Mouse (Mus musculus) MEL (cell line): ENCODE results near the gene 0610012G03Rik. TPM values are rescaled to one million over a fixed set of nuclear protein-coding genes. Genes with fewer than 3 reads are reported as not detected.

Experiments
- DNase-seq: peaks from one replicate; pipeline ENCODE4 v3.0.0; 2011; ENCODE audit warnings: low read depth, low spot score
- H3K27ac ChIP-seq: 2 replicates; pipeline ENCODE4 v1.5.1; 2012; ENCODE audit warnings: low read depth, mild to moderate bottlenecking, control low read depth, low read length, moderate library complexity; ENCODE audit not compliant: control insufficient read depth
- H3K27me3 ChIP-seq, 2 experiments: fragments of 150-350 bp in 1 of 2; sonication (generic) in 1 of 2; 2 replicates each; pipeline ENCODE4 v1.6.1; 2012; ENCODE audit warnings: low read length in 2 of 2, mild to moderate bottlenecking in 2 of 2, improper control_type of control experiment in 1 of 2, moderate library complexity in 1 of 2; ENCODE audit not compliant: insufficient read depth in 2 of 2, control insufficient read depth in 1 of 2
- H3K36me3 ChIP-seq, 2 experiments: 2 replicates each; pipeline ENCODE4 v1.6.1; 2012 to 2014; ENCODE audit warnings: low read length in 2 of 2, improper control_type of control experiment in 1 of 2, inconsistent platforms in 1 of 2, mild to moderate bottlenecking in 1 of 2; ENCODE audit not compliant: insufficient read depth in 2 of 2, control insufficient read depth in 1 of 2
- H3K4me1 ChIP-seq, 2 experiments: fragments of 150-350 bp in 1 of 2; sonication (generic) in 1 of 2; 2 replicates each; pipeline ENCODE4 v1.6.1; 2012; ENCODE audit warnings: low read length in 2 of 2, improper control_type of control experiment in 1 of 2, mild to moderate bottlenecking in 1 of 2; ENCODE audit not compliant: insufficient read depth in 2 of 2, control insufficient read depth in 1 of 2
- H3K4me3 ChIP-seq, 2 experiments: fragments of 150-350 bp in 1 of 2; sonication (generic) in 1 of 2; 2 replicates each; pipeline ENCODE4 v1.5.1; 2012; ENCODE audit warnings: low read depth in 2 of 2, low read length in 2 of 2, mild to moderate bottlenecking in 2 of 2, moderate library complexity in 2 of 2, control low read depth in 1 of 2, improper control_type of control experiment in 1 of 2; ENCODE audit not compliant: control insufficient read depth in 1 of 2, insufficient read depth in 1 of 2
- H3K79me2 ChIP-seq: 2 replicates; pipeline ENCODE4 v1.6.1; 2012; ENCODE audit warnings: mild to moderate bottlenecking, low read length, moderate library complexity; ENCODE audit not compliant: control insufficient read depth, poor library complexity, insufficient read depth
- H3K9ac ChIP-seq: 2 replicates; pipeline ENCODE4 v1.6.1; 2012; ENCODE audit warnings: low read depth, mild to moderate bottlenecking, control low read depth, low read length, moderate library complexity; ENCODE audit not compliant: control insufficient read depth, poor library complexity, severe bottlenecking
- H3K9me3 ChIP-seq: fragments of 150-350 bp; sonication (generic); replicated peaks from 2 replicates; pipeline ENCODE4 v1.6.1; 2012; ENCODE audit warnings: mild to moderate bottlenecking, low read length, improper control_type of control experiment, moderate library complexity; ENCODE audit not compliant: insufficient read depth
- BHLHE40 ChIP-seq: IDR thresholded peaks from 2 replicates; pipeline ENCODE4 v1.6.1; 2012; ENCODE audit warnings: low read depth, mild to moderate bottlenecking, inconsistent platforms, low read length, improper control_type of control experiment, borderline replicate concordance
- CHD1 ChIP-seq: IDR thresholded peaks from 2 replicates; pipeline ENCODE4 v1.6.1; 2012; ENCODE audit warnings: low read depth, mild to moderate bottlenecking, inconsistent platforms, low read length, improper control_type of control experiment
- CHD2 ChIP-seq: IDR thresholded peaks from 2 replicates; pipeline ENCODE4 v1.6.1; 2011; ENCODE audit warnings: low read length, improper control_type of control experiment
- EP300 ChIP-seq, 2 experiments: IDR thresholded peaks; 2 replicates each; pipeline ENCODE4 v1.6.1; 2011; ENCODE audit warnings: improper control_type of control experiment in 2 of 2, low read length in 2 of 2, low read depth in 1 of 2, mild to moderate bottlenecking in 1 of 2
- ETS1 ChIP-seq: IDR thresholded peaks from 2 replicates; pipeline ENCODE4 v1.6.1; 2012; ENCODE audit warnings: low read depth, mild to moderate bottlenecking, inconsistent platforms, low read length, improper control_type of control experiment, moderate library complexity
- GATA1 ChIP-seq: IDR thresholded peaks from 2 replicates; pipeline ENCODE4 v1.6.1; 2011; ENCODE audit warnings: low read depth, low read length, improper control_type of control experiment
- JUND ChIP-seq: IDR thresholded peaks from 2 replicates; pipeline ENCODE4 v1.6.1; 2011; ENCODE audit warnings: low read depth, mild to moderate bottlenecking, improper control_type of control experiment, low read length
- KAT2A ChIP-seq: conservative IDR thresholded peaks from 2 replicates; pipeline ENCODE4 v1.6.1; 2012; ENCODE audit warnings: low read depth, low read length, improper control_type of control experiment, inconsistent platforms
- MAFK ChIP-seq: IDR thresholded peaks from 2 replicates; pipeline ENCODE4 v1.6.1; 2011; ENCODE audit warnings: low read depth, mild to moderate bottlenecking, low read length, improper control_type of control experiment, borderline replicate concordance
- MAX ChIP-seq: IDR thresholded peaks from 2 replicates; pipeline ENCODE4 v1.6.1; 2011; ENCODE audit warnings: low read length, improper control_type of control experiment
- MAZ ChIP-seq: IDR thresholded peaks from 2 replicates; pipeline ENCODE4 v1.6.1; 2012; ENCODE audit warnings: low read depth, mild to moderate bottlenecking, inconsistent platforms, low read length, improper control_type of control experiment
- MEF2A ChIP-seq: IDR thresholded peaks from 2 replicates; pipeline ENCODE4 v1.6.1; 2014; ENCODE audit warnings: low read depth, mild to moderate bottlenecking, inconsistent platforms, low read length, improper control_type of control experiment; ENCODE audit not compliant: poor library complexity, insufficient replicate concordance, severe bottlenecking; ENCODE audit errors: extremely low read depth
- MYB ChIP-seq: IDR thresholded peaks from 2 replicates; pipeline ENCODE4 v1.6.1; 2011; ENCODE audit warnings: mild to moderate bottlenecking, low read depth, low read length, improper control_type of control experiment
- MYC ChIP-seq: IDR thresholded peaks from 2 replicates; pipeline ENCODE4 v1.6.1; 2011; ENCODE audit warnings: low read depth, mild to moderate bottlenecking, low read length, improper control_type of control experiment, moderate library complexity
- NELFE ChIP-seq: IDR thresholded peaks from 2 replicates; pipeline ENCODE4 v1.6.1; 2011; ENCODE audit warnings: low read depth, low read length, improper control_type of control experiment
- NRF1 ChIP-seq: IDR thresholded peaks from 2 replicates; pipeline ENCODE4 v1.6.1; 2014; ENCODE audit warnings: low read depth, mild to moderate bottlenecking, inconsistent platforms, low read length, improper control_type of control experiment, moderate library complexity; ENCODE audit not compliant: poor library complexity, insufficient read depth, severe bottlenecking
- POLR2AphosphoS5 ChIP-seq: IDR thresholded peaks from 2 replicates; pipeline ENCODE4 v1.6.1; 2012; ENCODE audit warnings: low read depth, borderline replicate concordance, mild to moderate bottlenecking, inconsistent platforms, low read length, moderate library complexity, mixed read lengths
- RAD21 ChIP-seq: IDR thresholded peaks from 2 replicates; pipeline ENCODE4 v1.6.1; 2011; ENCODE audit warnings: mild to moderate bottlenecking, low read depth, low read length, improper control_type of control experiment
- RCOR1 ChIP-seq: IDR thresholded peaks from 2 replicates; pipeline ENCODE4 v1.6.1; 2012; ENCODE audit warnings: low read depth, mild to moderate bottlenecking, inconsistent platforms, low read length, improper control_type of control experiment
- SMC3 ChIP-seq: IDR thresholded peaks from 2 replicates; pipeline ENCODE4 v1.6.1; 2011; ENCODE audit warnings: low read depth, low read length, improper control_type of control experiment
- TAL1 ChIP-seq: IDR thresholded peaks from 2 replicates; pipeline ENCODE4 v1.6.1; 2012; ENCODE audit warnings: mild to moderate bottlenecking, inconsistent platforms, low read length, moderate library complexity, mixed read lengths
- TBP ChIP-seq: IDR thresholded peaks from 2 replicates; pipeline ENCODE4 v1.8.0; 2011; ENCODE audit warnings: low read depth, low read length, improper control_type of control experiment
- TCF12 ChIP-seq: IDR thresholded peaks from 2 replicates; pipeline ENCODE4 v1.6.1; 2014; ENCODE audit warnings: low read depth, mild to moderate bottlenecking, inconsistent platforms, low read length, improper control_type of control experiment, moderate library complexity
- UBTF ChIP-seq: IDR thresholded peaks from 2 replicates; pipeline ENCODE4 v1.6.1; 2012; ENCODE audit warnings: low read depth, mild to moderate bottlenecking, inconsistent platforms, low read length, improper control_type of control experiment, moderate library complexity, borderline replicate concordance; ENCODE audit not compliant: insufficient read depth
- USF1 ChIP-seq: IDR thresholded peaks from 2 replicates; pipeline ENCODE4 v1.6.1; 2014; ENCODE audit warnings: low read depth, mild to moderate bottlenecking, inconsistent platforms, low read length, improper control_type of control experiment, moderate library complexity
- ZC3H11A ChIP-seq: IDR thresholded peaks from 2 replicates; pipeline ENCODE4 v1.6.1; 2012; ENCODE audit warnings: low read depth, mild to moderate bottlenecking, inconsistent platforms, low read length, improper control_type of control experiment
- ZKSCAN1 ChIP-seq: IDR thresholded peaks from 2 replicates; pipeline ENCODE4 v1.6.1; 2012; ENCODE audit warnings: low read depth, mild to moderate bottlenecking, inconsistent platforms, low read length, improper control_type of control experiment, moderate library complexity
- polyA plus RNA-seq, 2 experiments: library from polyadenylated mRNA; stranded (reverse) in 1 of 2; unstranded in 1 of 2; fragments of >175 nt in 1 of 2; fragments of >200 nt in 1 of 2; gene quantifications; 2 replicates each; pipeline versions ENCODE4 v1.2.1 to v1.2.4; 2012; ENCODE audit warnings: low replicate concordance in 2 of 2, low read depth in 1 of 2; ENCODE audit not compliant: insufficient read length in 2 of 2, insufficient read depth in 1 of 2, missing spikeins in 1 of 2
- total RNA-seq: library from RNA; depleted of rRNA; stranded (reverse); fragments of 300-350 nt; gene quantifications from 2 replicates; pipeline ENCODE4 v1.2.3, GENCODE M21; 2012

The 0610012G03Rik gene
- total and polyA plus RNA-seq, 3 experiments: 41.9 to 56.2 TPM; not detected in 1

GRCm38 (mm10) chr16:31933751-31934549, 14.3 kb downstream of the 0610012G03Rik start, which contains the start of gene Pigz:
Gene Pigz (plus strand): TSS chr16:31933851.
- H3K27me3 ChIP-seq: no peaks in the 10 kb centered on the region
- H3K9ac ChIP-seq: peak within 1 kb of the TSS; percentile 39
- no peak for TF ChIP-seq CHD2
- no peak for TF ChIP-seq RCOR1
- no peak for TF ChIP-seq MAX
- no peak for TF ChIP-seq MAZ
- no peak for TF ChIP-seq EP300 (IDR thresholded peaks at IDR 0.05; ENCODE audit: low read depth in 1 of 2, low read length in 2 of 2)
- TF ChIP-seq MYC: no peak
- TF ChIP-seq RAD21: no peak
- TF ChIP-seq CHD1: no peak
- no peak for TF ChIP-seq ZC3H11A
- no peak for TF ChIP-seq ZKSCAN1
- DNase-seq: no peak
- H3K9me3 ChIP-seq: no peaks in the 10 kb centered on the region
- no peaks in the 10 kb centered on the region for H3K36me3 ChIP-seq
- H3K27ac ChIP-seq: no peak within 1 kb of the TSS
- no peaks in the 10 kb centered on the region for H3K79me2 ChIP-seq
- peak within 1 kb of the TSS; percentile 49 to 71 for H3K4me3 ChIP-seq
- H3K4me1 ChIP-seq: peaks cover 0 to 6% of the 10 kb centered on the region in 2 experiments; a peak in 1 of 4 replicates

GRCm38 (mm10) chr16:31932840-31933697, 15.2 kb downstream of the 0610012G03Rik start:
- Histone ChIP-seq H3K9ac (peak overlapping the region; percentile 39), H3K79me2 (no peaks in the 10 kb centered on the region), H3K4me1 (peaks cover 0 to 6% of the 10 kb centered on the region in 2 experiments; a peak in 1 of 4 replicates), H3K4me3 (peak overlapping the region; percentile 49 to 71), H3K36me3 (no peaks in the 10 kb centered on the region), H3K9me3 (no peaks in the 10 kb centered on the region), H3K27ac (no peak overlapping the region), H3K27me3 (no peaks in the 10 kb centered on the region)
- peak; percentile 94 for DNase-seq
- no peak for TF ChIP-seq MYB
- no peak for TF ChIP-seq POLR2AphosphoS5
- peak; percentile 47; the same call in 1 of the 2 replicates for TF ChIP-seq ZC3H11A
- TF ChIP-seq NRF1: no peak
- peak; percentile 46 for TF ChIP-seq RAD21
- TF ChIP-seq BHLHE40: 0 out of 2 replicates have a peak, but pooled peaks have one; percentile 22
- peak; percentile 36; the same call in 1 of the 2 replicates for TF ChIP-seq NELFE
- TF ChIP-seq ETS1: peak; percentile 32; the same call in 1 of the 2 replicates
- no peak for TF ChIP-seq JUND
- TF ChIP-seq TAL1: no peak
- no peak for TF ChIP-seq GATA1
- TF ChIP-seq TBP: no peak
- TF ChIP-seq MEF2A: no peak
- TF ChIP-seq MYC: peak; percentile 83
- TF ChIP-seq SMC3: peak; percentile 79
- TF ChIP-seq USF1: peak; percentile 48
- no peak for TF ChIP-seq UBTF
- TF ChIP-seq MAFK: no peak
- peak; percentile 56 for TF ChIP-seq TCF12
- no peak; the same call in 1 of the 2 replicates for TF ChIP-seq KAT2A
